Mouse (Mus musculus): ENCODE results near the gene Sla2. TPM values are rescaled to one million over a fixed set of nuclear protein-coding genes. Genes with fewer than 3 reads are reported as not detected.
"Not testable (repeated sequence)": the region's sequence is repeated elsewhere in the genome, so short reads cannot be mapped to it uniquely, and the experiment has no call there.

Sla2 gene
- total RNA-seq, 4 experiments from 2014 or later: 0.26 to 0.68 (median 0.30) TPM

DNA sequence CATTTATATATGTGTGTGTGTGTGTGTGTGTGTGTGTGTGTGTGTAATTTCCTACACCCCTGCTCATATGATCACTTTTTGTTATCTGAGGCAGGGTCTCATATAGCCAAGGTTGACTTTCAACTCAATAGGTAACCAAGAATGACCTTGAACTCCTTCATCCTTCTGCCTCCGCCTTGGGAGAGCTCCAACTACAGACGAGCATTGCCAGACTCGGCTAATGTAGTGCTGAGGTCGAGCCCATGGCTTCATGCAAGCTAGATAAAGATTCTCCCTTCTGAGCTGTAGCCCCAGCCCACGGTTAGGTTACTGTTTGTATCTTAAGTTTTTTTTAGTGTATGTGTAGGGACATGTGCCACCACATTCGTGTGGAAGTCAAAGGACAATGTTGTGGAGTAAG is 14.9 kb upstream of the Sla2 start:
- DNase-seq (ENCODE audit: low spot score in 2 of 2): no peak

DNA sequence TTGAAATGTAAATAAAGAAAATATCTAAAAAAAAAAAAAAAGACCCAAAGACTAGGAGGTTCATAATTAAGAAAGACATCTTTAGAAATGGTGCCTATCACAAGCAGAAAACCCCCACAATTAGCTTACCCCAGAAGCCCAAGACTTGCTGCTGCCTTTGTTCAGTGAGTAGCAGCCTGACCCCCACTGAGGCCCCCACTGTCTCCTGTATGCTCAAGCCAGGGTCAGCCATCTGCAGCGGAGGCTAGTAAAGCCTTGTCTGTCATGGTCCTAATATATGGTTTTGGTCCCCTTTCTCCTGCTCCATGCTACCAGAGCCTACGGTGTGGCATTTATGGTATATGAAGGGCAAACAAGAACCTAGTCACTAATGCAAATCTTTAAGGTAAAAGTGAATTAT is 14.4 kb upstream of the Sla2 start:
- no peak for DNase-seq (ENCODE audit: low spot score in 2 of 2)

DNA sequence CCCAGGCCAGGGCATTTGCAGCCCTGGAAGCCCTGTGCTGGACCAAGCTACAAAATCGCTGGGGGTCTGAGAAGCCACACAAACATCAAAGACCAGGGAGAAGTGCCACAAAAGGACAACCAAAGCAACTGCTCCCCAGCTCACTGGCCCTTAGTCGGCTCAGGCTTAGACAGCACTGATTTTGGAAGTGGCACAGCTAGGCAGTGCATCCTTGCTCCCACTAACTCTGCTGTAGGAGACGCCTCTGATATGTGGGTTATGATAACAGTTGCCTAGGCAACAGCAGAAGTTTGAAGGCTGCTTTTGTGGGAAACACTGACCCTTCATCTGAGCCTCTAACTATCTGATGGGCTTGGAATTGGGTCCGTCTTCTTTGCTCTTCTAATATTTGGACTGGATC is 12.2 kb upstream of the Sla2 start:
- no peak for DNase-seq (ENCODE audit: low spot score in 2 of 2)

DNA sequence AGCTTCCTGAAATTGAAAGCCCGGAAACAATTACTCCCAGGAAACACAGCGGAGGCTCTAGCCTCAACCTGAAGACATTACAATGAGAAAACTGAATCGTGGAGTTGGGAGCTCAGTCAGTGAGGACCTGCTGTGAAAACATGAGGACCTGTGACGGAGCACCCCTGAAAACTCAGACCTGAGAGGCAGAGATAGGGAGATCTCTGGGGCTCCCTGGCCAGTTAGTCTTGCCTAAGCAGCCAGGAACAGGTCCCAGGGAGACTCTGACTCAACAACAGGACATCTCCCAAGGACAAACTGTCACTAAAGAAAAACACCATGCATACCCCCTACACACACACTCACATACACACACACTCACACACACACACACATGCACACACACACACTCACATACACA is 11.4 kb upstream of the Sla2 start:
- no peak for DNase-seq (ENCODE audit: low spot score in 2 of 2)

DNA sequence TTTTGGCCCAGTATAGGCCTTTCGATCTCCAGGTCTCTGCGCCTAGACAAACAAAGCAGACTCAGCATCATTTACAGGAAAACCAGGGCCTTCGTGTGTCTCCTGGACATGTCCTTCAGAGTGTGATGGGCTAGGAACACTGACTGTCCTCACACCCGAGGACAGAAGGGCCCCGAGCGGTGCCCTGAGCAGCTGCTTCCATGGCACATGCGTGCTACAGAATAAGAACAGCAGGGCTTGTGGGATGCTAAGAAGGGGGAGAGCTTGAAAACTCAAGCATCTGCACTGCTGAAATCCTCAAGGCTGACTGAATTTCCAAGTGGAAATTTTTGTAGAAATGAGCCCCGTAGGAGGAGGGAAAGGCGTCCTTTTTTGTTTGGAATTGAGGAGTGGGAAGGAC is 10.0 kb upstream of the Sla2 start:
- peak in 1 of 2 experiments; percentile 45 for DNase-seq (ENCODE audit: low spot score in 2 of 2)

DNA sequence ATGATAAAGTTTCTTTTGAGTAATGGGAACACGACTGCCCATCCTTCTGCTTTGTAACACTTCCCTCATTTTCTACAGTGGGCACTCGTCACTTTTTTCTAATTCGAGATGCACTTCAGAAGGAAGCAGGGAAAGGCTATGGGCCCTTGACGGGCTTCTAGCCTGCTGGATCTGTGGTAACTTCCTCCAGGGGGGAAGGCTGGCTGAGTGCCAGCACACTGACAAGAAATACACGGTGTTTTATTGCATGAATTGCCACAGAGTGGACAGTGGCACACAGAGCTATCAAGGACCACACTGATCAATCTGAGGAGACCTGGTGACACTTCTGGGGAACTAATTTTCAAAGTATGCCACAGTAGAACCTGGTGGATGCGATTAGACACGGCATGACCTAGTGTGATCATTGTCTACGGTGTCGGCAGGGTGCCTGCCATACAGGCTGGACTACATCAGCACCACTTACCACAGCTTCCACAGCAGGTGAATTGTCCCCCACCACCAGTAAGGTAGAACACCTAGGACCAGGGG is 9.5 kb upstream of the Sla2 start:
- no peak for DNase-seq (ENCODE audit: low spot score in 2 of 2)

DNA sequence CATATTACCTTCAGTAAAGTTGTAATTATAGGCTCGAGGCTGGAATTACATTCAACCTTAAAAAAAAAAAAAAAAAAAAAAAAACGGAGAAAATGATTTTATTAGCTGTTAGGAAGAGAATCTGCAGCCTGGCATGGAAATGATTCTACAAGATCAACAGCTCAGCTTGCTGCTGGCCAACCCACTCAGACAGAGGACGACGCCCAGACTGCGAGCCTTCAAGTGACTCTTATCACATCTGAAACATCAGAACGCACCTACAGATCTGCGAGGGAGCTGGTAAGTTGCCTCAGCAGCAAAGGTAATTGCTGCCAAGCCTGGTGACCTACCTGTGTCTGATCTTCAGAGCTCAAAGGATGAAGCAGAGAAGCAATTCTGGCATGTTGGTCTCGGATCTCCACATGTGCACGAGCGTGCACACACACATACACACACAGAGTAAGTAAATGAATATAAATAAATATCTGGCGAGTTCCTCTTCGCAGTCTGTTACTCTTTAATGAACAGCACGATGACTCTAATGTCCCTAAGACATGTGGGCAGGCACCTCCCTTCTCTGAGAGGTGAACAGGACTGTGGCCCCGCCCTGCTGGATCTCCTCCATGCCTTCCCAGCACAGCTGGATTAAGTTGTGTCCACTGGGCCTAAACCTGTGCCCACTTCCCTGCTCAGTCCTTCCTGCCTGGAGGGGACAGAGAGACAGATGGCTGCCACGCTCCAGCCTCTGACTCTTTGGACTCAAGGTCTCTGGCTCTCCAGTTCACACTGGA is 7.7 kb upstream of the Sla2 start:
- DNase-seq (ENCODE audit: low spot score in 2 of 2): no peak

DNA sequence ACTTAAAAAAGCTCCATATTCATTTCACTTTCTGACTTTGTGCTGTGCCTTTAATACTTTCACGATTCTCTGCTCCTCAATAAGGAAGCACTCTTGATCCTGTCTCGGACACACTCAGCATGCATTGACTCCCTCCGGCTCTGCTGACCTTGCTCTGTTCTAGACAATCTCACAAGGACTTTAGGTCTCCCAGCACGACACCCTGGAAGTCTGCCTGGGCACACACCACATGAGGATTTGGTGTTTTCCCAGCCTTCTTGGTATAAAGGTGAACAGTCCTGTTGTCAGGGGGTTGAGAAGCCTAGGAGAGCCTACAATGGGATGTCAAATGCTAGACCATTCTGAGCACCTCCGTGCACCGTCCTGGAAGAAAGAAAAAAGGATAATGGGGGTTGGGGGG is 5.8 kb upstream of the Sla2 start:
- no peak for DNase-seq (ENCODE audit: low spot score in 2 of 2)

DNA sequence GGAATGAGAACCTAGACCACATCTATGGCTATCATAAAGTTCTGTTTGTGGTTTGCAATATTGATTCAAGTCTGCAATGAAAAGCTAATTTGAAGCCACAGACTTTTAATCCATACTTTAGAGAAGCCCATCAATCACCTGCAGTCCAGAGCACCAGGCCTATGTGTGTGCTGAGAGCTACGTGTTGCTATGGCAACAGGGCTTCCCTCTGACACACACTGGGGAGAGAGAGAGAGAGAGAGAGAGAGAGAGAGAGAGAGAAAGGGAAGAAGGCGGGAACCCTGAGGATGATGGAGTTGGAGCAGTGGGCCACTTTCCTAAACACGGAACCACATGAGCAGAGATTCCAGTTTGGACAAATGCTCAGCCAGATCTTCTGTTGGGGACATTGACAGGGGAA is 5.2 kb upstream of the Sla2 start:
- no peak for DNase-seq (ENCODE audit: low spot score in 2 of 2)

DNA sequence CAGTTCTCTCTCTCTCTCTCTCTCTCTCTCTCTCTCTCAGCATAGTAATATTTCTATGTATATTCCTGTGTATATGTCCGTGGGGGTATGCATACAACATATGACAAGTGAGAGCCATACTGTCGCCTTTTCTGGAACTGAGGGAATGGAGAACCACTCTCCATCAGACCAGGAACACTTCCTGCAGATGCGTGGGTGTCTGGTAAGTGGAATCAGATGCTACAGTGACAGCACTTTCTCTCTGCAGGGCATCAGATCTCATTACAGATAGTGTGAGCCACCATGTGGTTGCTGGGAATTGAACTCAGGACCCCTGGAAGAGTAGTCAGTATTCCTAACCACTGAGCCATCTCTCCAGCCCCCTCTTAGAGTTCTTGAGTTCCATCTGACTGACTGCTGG is 1.5 kb upstream of the Sla2 start:
- no peak for DNase-seq (ENCODE audit: low spot score in 2 of 2)

DNA sequence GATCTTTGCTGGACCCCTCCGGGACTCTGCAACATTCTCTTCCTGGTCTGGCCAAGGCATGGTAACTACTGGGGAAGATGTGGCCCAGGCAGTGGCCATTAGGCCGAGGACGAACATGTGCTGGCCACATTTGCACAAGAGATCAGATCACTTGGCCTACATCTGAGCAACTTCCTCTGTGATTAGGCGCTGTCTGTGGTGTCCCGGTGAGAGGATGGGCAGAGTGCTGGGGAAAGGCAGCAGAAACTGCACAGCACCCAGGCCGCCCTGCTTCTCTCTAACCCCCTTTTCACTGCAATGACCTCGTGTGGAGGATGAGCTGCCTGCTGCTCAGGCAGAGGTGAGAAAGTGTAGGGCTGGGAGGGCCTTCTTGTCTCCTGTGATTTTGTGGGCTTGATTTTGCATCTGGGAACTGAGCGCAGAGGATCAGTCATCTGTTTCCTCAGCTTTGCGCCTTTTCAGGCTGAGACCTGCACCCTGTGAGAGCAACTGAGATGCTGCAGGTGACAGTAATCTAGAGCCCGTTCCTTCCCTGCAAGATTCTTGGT is 834 bp downstream of the Sla2 start:
- no peak for DNase-seq (ENCODE audit: low spot score in 2 of 2)

DNA sequence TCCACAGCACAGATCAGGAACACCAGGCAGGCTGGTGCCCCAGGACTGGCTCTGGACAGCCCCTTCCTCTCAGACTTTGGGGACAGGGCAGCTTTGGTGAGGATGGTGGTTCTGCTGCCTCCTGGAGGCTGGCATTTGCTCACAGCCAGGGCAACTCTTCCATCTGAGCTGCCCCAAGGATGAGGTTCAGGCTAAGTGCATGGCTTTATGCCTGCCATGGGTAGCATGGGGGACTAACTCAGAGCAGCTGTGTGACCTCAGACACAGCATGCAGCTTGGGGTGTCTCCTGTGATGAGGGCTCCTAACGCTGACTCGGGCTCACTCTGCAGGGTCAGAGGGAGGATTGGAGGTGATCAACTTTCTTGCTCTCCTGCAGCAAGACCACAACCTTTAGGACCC is 1.3 kb downstream of the Sla2 start:
- DNase-seq (ENCODE audit: low spot score in 2 of 2): not testable (repeated sequence)

DNA sequence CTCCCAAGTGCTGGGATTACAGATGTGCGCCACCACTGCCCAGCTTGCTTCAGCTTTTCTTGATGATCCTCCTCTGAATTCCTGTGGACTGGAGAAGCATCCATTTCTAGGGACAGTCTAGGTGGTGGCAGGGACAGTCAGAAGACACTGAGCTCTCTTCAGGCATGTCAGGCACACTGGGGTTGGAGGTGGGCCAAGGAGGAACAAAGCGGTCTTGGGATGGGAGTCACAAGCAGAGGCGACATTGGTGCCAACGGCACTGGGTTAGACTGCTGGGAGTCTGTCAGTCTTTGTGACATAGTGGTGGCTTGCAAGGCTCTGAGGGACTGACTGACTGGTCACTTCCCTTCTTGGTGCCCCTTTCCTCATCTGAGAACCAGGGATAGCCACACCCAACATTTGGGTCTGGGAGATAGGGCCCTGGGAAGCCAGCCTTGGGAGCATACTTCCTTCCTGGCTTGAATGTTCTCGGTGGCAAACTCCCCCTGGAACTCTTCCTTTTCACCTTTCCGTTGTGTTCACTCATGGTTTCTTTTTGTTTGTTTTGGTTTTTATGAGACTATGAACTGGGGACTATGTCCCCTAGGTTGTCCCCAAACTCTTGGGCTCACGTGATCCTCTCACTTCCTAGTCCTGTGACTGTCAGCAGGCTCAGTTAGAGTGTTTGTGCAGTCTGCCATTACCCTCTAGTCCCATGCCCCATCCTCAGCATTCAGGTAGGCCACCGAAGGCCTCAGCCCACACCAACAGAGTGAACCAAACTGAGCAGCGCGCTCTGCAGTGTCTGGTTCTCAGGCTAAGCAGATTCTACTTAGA is 2.4 kb downstream of the Sla2 start:
- DNase-seq (ENCODE audit: low spot score in 2 of 2): no peak

DNA sequence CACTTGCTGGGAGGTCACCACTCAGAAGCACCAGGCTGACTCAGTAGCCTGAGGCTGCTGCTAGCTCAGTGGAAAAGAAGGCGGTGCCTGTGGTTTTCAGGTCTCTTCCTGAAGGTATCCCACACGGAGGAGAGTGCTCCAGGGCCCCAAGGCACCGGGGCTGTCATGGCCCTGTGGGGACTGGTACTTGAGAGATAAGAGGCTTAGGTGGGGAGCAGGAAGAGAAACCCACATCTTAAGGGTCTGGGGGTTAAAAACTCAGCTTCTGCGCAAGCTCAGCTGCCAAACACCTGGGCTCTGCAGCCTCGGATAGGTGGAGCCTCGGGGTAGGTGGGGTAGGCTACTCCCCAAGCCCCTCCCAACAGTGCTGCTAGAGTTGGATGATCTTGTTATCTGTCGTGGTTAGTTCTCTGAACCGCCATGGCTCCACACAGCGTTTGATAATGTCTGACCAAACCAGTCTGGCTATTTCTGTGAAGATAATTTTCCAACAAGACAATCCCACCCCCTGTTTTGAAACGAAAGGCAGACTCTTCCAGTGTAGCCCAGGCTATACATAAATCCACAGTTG is 4.5 kb downstream of the Sla2 start:
- DNase-seq (ENCODE audit: low spot score in 2 of 2): no peak

DNA sequence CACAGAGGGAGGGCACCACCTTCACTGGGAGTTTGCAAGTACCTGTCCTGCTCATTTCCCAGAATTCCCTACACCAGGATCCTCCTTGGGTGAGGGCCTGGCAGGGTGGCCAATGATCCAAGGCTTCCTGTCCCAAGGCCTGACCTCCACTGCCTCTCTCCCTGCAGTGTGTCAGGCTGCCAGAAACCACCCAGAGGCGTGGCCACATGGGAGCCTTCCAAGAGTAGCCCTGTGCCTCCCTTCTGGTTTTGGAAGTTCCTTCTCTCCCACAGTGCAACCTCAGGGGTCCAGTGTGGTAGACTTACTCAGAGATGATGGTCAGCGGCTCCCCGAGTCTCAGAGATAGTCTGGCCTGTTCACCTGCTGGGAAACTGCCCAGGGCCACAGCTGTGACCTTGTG is 7.5 kb downstream of the Sla2 start:
- no peak for DNase-seq (ENCODE audit: low spot score in 2 of 2)

DNA sequence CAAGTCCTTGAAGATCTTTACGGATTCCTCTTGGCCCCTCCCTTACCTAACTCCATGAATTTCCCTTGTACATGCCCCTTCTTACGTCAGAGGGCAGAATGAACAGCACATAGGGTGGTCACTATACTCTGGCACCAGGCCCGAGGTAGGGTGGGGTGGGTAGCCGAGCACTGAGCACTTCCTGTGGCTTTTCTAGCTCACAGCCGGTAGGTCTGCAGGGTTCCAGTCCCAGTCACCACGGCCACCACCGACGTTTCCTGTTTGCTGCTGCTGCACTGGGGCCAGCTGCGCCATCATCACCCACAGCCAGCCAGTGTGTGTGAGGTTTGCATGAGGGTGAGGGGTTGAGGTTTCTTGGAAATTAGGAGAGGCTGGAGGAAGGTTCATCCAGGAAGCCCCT is 9.3 kb downstream of the Sla2 start:
- DNase-seq (ENCODE audit: low spot score in 2 of 2): no peak

DNA sequence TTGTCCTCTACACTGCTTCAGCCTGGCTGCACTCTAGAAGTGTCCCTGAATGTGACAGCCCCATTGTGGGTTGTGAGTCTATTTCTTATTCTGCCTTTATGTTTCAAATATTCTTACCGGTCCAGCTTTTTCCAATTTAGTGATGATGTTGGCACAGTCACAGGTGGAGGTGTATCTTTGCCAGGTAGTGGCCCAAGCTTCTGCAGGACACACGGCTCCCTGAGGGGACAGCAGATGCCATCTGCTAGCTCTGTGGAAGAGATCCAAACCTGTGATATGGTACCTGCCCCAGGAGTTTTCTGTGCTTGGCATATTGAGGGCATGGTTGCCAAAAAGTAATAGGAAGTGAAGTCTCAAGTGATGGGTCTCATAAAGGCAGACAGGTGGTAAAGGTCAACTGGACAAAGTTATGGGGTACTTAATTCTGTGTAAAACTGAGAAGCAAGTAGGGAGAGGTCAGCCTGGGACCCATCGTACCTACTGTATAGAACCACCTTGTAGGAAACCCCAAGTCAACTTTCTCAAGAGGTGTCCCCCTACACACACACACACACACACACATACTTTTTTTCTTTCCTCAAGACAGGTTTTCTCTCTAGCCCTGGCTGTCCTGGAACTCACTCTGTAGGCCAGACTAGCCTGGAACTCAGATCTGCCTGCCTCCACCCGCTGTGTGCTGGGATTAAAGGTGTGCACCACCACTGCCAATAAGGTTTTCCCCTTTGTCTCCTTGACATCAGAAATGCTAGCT is 12.1 kb downstream of the Sla2 start:
- no peak for DNase-seq (ENCODE audit: low spot score in 2 of 2)

DNA sequence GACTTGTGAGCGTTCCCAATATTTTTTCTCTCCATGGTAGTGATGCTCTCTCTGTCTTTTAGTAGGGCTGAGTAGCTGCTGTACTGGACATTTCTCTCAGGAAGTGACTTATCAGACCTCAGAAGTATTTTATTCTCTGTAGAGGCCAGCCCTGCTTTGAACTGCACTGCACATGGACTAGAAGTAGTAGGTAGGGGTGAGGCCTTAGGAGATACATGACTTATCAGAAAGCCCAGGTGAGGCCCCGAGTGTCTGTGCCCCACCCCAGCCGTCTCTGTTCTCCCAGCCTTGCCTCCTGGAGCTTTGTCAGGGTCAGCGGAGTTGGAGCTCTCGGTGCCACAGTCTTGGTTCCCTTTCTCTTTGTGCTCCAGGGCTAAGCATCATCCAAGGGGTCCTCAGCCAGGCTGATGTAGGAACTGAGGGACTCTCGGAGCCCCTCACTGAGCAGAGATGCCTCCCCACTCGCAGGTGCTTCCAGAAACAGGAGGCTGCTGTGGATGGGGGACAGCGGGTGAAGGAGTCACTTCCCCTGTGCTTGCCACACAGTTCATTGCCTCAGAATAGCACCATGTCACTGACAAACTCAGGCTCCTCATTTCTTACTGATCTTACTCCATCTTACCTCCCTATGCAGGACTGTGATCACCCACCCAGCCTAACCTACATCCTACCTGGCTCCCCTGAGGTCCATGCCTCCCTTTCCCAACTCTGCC is 12.8 kb downstream of the Sla2 start:
- no peak for DNase-seq (ENCODE audit: low spot score in 2 of 2)

DNA sequence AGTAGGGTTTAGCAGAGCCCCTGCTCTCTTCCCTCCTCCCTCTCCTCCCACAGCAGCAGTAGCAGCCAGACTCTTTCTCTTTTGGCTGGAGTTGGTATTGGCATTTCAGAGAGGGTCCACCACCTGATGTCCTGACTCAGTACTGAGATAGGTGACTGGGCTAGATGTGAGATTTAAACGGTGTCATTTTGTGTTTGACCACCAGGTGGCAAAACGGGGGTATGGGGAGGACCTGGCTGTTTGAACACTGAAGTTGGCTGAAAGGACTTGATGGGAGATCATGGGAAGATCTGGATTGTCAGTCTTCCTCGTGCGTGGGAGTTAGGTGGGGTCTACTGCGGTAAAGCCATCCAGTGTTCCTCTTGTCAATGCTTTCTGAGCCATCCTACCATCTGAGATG is 13.4 kb downstream of the Sla2 start:
- DNase-seq (ENCODE audit: low spot score in 2 of 2): peak in 1 of 2 experiments; percentile 29

DNA sequence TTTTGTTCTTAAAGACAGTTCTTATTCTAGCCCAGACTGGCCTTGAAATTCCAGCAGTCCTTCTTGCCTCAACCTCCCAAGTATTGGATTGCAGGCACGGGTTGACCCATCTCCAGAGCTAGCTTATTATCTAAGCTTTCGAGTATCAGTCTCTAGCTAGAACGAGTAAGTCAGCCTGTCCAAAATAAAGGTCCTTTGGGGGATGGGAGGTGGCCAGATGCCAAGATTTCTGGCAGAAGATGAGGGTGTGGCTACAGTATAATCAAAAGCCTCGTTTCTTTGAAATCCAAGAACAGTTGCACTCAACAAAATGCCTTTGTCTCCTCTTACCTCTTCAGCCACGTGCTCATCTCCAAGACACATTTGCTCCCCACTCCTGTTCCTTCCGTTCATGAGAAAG is 16.5 kb downstream of the Sla2 start:
- DNase-seq (ENCODE audit: low spot score in 2 of 2): no peak

DNA sequence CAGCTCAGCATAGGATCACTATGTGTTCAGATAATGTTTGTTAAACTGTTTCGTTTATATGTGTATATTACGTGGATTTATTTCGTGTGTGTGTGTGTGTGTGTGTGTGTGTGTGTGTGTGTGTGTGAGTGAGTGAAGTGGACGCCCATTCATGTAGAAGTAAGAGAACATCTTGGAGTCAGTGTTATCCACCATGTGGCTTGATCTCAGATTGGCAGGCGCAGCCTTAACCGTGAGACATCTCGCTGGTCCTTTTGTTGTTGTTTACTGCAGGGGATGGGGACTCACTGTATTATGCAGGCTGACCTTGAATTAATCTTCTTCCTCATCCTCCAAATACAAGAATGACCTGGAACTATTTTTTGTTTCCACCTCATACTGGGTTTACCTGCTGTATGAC is 17.4 kb downstream of the Sla2 start:
- DNase-seq (ENCODE audit: low spot score in 2 of 2): no peak
